Mouse (Mus musculus) common myeloid progenitor, adult 5-6 weeks (primary cell): ENCODE results near the gene Trim30b. TPM values are rescaled to one million over a fixed set of nuclear protein-coding genes. Genes with fewer than 3 reads are reported as not detected.
"Not testable (repeated sequence)": the region's sequence is repeated elsewhere in the genome, so short reads cannot be mapped to it uniquely, and the experiment has no call there.

Experiments
- ATAC-seq: replicated peaks from 2 replicates; pipeline ENCODE4 v1.8.0; 2016; ENCODE audit warnings: low read depth, mild to moderate bottlenecking, moderate TSS enrichment, inconsistent platforms; ENCODE audit not compliant: poor library complexity, severe bottlenecking
- total RNA-seq: library from RNA; stranded (forward); fragments of 200-1000, 187-1606 nt; gene quantifications from 2 replicates; pipeline ENCODE4 v1.2.3, GENCODE M21; 2017

The Trim30b gene
- 0.53 and 1.6 TPM in 2 replicates for total RNA-seq

DNA sequence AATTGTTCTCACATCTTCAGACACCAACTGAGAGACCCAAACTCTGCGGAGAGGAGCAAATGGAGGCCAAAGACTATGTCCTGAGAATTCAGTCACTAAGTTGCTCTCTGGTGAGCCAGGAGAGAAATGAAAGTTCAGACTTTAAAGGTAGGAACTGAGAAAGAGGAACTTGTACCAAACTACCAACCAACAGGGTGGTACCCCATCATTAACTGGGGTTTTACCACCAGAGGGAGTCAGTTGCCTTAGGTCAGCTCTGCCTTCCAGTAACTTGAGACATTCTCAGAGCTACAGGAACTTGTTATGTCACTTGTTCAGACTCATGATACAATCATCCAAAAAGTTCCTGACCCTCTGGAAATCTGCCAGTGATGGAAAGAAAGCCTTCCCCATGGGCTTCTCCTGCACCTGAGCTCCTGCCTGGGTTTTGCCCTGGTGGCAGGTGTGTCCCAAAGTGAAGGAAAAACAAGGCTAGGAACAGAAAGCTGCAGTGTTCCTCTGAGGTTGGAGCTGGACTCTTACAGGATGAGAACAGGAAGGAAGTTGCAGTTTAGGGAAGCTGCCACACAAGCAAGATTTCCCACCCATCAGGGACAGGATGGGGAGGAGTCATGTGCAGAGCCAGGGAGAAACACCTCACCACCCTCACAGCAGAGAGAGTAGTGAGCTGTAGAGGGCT is at the start of gene Trim30b:
Gene Trim30b, minus strand, starts transcription at position 149 of the 679 bp plus-strand sequence.
- ATAC-seq = peak; percentile 98

DNA sequence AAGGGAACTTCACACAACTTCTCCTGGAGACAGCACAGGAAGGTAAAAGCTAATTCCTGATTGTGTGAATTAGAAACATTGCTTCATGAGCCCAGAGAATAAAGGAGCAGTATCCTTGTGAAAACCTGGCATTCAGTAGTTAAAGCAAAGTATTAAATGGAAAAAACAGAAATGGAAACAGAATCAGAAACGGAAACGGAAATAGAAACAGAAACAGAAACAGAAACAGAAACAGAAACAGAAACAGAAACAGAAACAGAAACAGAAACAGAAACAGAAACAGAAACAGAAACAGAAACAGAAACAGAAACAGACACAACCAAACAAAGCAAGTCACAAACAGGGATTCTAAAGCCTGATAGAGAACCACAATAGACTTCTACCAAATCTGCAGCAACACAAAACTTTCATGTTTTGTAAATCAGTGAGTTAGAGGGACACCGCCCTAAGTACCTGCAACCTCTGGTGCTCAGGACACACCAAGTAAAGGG is 34.8 kb upstream of the Trim30b start:
- no peak for ATAC-seq

DNA sequence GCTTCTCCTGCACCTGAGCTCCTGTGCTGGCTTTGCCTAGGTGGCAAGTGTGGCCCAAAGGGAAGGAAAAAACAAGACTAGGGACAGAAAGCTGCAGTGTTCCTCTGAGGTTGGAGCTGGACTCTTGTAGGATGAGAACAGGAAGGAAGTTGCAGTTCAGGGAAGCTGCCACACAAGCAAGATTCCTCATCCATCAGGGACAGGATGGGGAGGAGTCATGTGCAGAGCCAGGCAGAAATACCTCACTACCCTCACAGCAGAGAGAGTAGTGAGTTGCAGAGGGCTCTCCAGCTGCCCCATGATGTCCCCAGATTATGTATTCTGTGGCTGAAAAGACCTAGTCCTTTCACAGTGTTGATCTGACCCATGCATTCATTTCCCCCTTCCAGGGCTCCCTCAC is 31.5 kb upstream of the Trim30b start:
- peak; percentile 58 for ATAC-seq

DNA sequence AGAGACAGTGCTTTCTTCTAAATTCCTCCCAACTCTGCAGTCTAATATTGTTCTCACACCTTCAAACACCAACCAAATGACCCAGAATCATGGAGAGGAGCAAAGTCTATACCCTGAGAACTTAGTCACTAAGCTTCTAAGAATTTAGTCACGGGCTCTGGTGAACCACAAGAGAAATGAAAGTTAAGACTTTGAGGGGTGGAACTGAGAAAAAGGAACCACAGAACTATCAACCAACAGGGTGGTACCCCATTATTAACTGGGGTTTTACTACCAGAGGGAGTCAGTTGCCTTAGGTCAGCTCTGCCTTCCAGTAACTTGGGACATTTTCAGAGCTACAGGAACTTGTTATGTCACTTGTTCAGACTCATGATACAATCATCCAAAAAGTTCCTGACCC is 31.0 kb upstream of the Trim30b start, which contains the start of gene Trim30c:
Gene Trim30c, minus strand, starts transcription at position 140 of the 400 bp plus-strand sequence.
- ATAC-seq = peak; percentile 72

DNA sequence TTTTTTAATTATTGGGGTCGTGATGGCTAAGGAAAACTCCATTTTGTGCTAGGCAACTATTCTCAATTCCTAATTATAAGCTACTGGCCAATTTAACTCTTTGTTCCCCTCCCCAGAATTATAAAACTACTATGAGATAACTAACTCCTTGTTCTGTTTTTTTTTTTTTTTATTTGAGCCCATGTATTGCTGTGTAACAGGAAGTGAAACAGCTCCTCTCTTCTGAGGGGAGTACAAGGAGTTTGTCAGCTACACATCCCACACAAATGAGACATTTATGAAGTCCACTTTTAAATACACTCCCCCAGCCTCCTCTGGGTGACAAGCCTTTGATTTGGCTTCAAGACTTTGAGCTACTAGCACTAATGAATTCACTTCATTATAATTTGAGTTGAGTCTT is 28.8 kb upstream of the Trim30b start:
- ATAC-seq = peak; percentile 64; the same call in 1 of the 2 replicates

DNA sequence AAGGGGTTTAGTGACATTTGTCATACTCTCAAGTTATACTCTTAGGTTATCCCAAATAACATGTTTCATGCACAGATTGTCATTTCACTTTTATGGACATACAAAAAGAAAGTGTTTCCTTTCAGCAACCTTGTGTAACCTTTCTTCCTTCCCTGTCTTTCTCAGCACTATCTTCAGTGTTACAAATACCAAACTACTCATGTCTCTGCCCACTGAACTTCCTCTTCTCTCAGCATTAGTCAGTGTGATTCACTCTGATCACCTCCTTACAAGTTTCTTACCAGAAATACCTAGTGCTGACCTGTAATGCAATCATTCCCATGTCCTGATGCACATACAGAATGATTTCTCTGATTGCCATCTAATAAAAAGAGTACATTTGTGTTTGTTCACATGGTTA is 3.3 kb downstream of the Trim30b start:
- ATAC-seq = no peak

DNA sequence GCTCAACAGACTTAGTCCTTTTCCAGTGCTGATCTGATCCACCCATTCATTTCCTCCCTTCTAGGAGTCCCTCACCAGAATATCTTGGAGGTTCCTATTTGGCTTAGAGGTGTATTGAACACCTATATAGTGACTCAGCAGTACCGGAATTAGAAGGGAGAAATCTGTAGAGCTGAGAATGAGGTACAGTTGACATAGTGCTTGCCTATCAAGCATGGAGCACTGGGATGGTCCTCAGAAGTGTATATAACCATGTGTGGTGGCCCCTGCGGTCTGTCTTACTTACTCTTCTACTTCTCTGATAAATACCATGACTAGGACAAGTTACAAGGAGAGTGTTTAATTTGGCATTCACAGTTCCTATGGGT is 16.1 kb downstream of the Trim30b start:
- no peak for ATAC-seq

DNA sequence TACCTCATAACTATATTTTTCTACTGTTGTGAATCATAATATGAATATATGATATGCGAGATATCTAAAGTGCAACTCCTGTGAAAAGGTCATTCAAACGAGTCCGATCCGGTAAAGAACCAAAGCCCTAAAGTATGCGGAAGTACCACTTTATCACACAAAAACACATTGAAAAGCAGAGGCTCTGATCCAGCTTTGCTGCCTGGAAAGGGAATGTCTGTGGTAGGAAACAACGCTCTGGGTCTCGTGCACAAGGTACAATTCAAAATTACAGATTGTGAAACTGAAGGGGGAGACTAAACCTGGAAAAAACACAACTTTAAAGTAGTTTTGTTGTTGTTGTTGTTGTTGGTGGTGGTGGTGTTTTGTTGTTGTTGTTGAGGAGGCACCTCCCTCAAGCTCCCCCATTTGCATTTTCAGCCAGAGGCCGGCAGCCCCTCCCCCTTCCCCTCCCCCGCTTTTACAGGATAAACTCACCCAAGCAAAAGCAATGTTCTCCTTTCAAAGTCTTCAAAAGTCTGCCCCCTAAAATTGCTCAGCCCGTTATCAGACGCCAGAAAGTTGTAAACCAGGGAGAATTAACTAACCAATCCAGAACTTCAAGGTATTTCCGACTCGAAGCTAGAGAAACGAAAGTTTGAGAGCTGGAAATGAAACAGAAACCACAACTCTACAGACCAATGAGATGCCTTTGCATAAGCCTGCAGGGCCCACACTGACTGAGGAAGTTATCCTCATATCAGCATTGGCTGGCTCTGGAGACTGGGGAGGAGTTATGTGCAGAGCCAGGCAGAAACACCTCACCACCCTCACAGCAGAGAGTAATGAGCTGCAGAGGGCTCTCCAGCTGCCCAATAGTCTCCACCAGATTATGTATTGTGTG is 16.7 kb downstream of the Trim30b start, which contains the start of gene Trim12c:
Gene Trim12c, minus strand, starts transcription at position 646 of the 883 bp plus-strand sequence.
- peak; percentile 97 for ATAC-seq

DNA sequence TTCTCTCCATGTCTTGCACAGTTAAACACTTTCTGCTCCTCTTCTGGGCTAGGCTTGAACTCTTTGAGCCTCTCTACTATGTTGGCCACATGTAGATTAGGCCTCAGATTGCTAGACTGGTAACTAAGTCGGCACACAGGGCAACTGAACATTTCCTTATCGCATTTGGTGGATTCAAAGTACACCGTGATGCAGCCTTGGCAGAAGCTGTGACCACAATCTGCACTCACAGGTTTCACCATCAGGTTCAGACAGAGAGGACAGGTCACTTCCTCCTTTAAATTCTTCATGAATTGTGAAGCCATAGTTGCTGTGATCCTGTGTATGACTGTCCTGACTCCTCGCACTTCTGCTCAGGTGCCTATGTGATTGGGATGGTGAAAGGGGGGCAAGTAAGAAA is 21.6 kb downstream of the Trim30b start:
- peak; percentile 38; the same call in 1 of the 2 replicates for ATAC-seq

DNA sequence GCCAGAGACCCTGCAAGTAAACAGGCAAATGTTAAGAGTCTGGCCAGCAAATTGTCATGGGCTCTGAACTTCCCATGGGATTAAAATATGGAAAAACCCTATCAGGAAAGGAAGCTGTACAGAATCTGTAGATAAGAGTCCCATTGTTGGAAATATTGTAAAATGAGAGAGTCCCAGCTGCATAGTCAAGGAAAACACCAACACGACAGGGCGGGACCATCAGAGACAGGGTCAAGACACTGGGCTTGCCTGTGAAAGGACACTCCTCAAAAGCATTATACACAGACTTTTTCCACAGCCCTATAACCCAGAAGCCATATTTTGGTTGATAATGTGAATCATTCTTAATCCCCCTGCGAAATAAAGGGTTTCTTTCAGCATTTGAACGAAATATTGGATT is 28.9 kb downstream of the Trim30b start:
- ATAC-seq = not testable (repeated sequence)

DNA sequence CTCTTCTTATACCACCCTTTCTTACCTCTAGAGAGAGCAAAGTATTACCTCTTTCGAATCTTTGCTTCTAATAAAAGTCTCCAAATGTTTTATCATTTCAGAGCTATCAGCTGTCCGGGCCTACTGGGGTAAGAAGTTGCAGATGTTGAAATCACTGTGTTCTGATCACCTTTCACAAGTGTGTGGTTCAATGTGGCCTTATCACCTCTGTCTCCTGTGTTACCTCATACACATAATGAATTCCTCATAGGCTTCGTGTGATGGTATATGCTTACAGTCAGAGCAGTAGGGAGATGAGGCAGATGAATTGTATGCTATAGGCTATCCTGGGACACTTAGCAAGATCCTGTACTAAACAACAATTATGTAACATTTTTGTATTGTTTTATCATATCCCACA is 34.1 kb downstream of the Trim30b start:
- ATAC-seq = not testable (repeated sequence)

DNA sequence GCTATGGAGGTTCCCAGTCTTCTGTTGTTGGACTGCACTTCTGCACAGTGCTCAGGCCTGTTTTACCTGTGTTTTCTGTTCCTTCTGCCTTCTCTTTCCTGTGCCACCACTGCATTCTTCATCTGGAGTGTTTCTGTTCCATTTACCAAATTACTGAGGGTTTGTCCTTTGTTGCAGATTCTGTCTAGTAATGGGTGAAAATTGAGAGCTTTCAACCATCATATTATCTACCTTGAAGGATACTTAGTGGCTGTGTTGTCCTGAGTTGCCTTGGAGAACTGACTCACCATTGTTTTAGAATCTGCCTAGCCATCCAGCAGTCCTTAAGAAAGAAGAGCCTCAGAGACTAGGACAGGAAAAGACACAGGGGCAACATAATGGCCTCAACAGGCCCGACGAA is 40.5 kb downstream of the Trim30b start, which contains the start of gene Trim34b:
Gene Trim34b, plus strand, starts transcription at position 301 of the 400 bp plus-strand sequence.
- not testable (repeated sequence) for ATAC-seq

DNA sequence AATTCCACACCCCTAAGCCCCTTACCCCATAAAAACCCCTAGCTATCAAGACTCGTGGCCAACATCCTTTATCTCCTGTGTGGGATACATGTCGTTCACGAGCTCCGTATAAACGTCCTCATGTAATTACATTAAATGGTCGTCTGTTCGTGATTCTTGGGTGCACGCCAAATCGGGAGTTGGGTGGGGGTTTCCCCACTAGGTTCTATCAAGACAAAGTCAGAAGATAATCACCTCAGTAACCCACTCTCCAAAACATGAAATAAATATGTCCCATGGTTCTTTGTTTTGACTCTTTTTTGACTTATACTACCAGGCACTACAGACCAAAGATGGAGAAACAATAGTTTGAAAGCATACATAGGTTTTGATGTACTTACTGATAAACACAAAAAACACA is 47.7 kb downstream of the Trim30b start:
- no peak for ATAC-seq

DNA sequence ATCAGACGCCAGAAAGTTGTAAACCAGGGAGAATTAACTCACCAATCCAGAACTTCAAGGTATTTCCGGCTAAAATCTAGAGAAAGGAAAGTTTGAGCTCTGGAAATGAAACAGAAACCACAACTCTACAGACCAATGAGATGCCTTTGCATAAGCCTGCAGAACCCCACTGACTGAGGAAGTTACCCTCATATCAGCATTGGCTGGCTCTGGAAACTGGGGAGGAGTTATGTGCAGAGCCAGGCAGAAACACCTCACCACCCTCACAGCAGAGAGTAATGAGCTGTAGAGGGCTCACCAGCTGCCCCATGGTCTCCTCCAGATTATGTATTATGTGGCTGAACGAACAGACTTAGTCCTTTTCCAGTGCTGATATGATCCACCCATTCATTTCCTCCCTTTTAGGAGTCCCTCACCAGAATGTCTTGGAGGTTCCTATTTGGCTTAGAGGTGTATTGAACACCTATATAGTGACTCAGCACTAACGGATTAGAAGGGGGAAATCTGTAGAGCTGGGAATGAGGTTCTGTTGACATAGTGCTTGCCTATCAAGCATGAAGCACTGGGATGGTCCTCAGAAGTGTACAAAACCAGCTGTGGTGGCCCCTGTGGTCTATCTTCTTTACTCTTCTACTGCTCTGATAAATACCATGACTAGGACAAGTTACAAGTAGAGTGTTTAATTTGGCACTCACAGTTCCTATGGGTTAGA is 54.2 kb downstream of the Trim30b start, which contains the start of gene Trim12a:
Gene Trim12a, minus strand, starts transcription at position 98 of the 712 bp plus-strand sequence.
- peak; percentile 93 for ATAC-seq

DNA sequence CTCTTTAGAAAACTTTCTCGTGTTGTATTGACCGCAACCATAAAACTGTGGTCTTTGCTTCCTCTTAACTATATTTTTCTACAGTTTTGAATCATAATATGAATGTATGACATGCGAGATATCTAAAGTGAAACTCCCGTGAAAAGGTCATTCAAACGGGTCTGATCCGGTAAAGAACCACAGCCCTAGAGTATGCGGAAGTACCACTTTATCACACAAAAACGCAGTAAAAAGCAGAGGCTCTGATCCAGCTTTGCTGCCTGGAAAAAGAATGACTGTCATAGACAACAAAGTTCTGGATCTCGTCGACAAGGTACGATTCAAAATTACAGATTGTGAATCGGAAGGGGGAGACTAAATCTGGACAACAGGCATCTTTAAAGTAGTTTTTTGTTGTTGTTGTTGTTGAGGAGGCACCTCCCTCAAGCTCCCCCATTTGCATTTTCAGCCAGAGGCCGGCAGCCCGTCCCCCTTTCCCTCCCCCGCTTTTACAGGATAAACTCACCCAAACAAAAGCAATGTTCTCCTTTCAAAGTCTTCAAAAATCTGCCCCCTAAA is 54.8 kb downstream of the Trim30b start:
- peak; percentile 69 for ATAC-seq

Other genes starting within 250 kb of the Trim30b start
- not detected in 2 replicates for gene Ubqln5, start 240.1 kb downstream of the Trim30b start, total RNA-seq
- gene Olfr643, start 232.5 kb downstream of the Trim30b start, total RNA-seq = not detected in 2 replicates
- not detected in 2 replicates for gene Ubqln3, start 226.6 kb downstream of the Trim30b start, total RNA-seq
- 0.05 TPM in 1 of 2 replicates, not detected in the other for gene Ubqlnl, start 219.3 kb downstream of the Trim30b start, total RNA-seq
- not detected in 2 replicates for gene Olfm5, start 205.1 kb downstream of the Trim30b start, total RNA-seq
- gene Olfr648, start 186.5 kb downstream of the Trim30b start, total RNA-seq = not detected in 2 replicates
- not detected in 2 replicates for gene Olfr649, start 173.9 kb downstream of the Trim30b start, total RNA-seq
- 3.0 and 3.2 TPM in 2 replicates for gene Trim6, start 151.1 kb downstream of the Trim30b start, total RNA-seq
- gene Trim34a, start 125.4 kb downstream of the Trim30b start, total RNA-seq = 23.9 and 26.9 TPM in 2 replicates
- 6.3 and 8.4 TPM in 2 replicates for gene Trim5, start 81.8 kb downstream of the Trim30b start, total RNA-seq
- gene Trim12a, start 54.4 kb downstream of the Trim30b start, total RNA-seq = 62.4 and 67.9 TPM in 2 replicates
- 0.58 and 3.4 TPM in 2 replicates for gene Trim34b, start 40.4 kb downstream of the Trim30b start, total RNA-seq
- 25.4 and 31.8 TPM in 2 replicates for gene Trim12c, start 16.5 kb downstream of the Trim30b start, total RNA-seq
- 0.27 and 1.5 TPM in 2 replicates for gene Trim30c, start 31.0 kb upstream of the Trim30b start, total RNA-seq
- gene Trim30a, start 95.3 kb upstream of the Trim30b start, total RNA-seq = 35.5 and 36.2 TPM in 2 replicates
- gene Trim30d, start 138.0 kb upstream of the Trim30b start, total RNA-seq = 12.2 and 12.4 TPM in 2 replicates
- gene Olfr651, start 180.2 kb upstream of the Trim30b start, total RNA-seq = not detected in 2 replicates
- not detected in 2 replicates for gene Olfr652, start 191.0 kb upstream of the Trim30b start, total RNA-seq
- not detected in 2 replicates for gene Olfr653, start 207.4 kb upstream of the Trim30b start, total RNA-seq
- gene Olfr654, start 217.1 kb upstream of the Trim30b start, total RNA-seq = not detected in 2 replicates
- not detected in 2 replicates for gene Olfr655, start 231.9 kb upstream of the Trim30b start, total RNA-seq
- not detected in 2 replicates for gene Olfr656, start 244.1 kb upstream of the Trim30b start, total RNA-seq